Mouse (Mus musculus) stomach, embryonic 14.5 days (tissue): Measurements from ENCODE around the gene Tdrd9. TPM values are rescaled to one million over a fixed set of nuclear protein-coding genes. Genes with fewer than 3 reads are reported as not detected.

Experiments
- microRNA-seq: library from miRNA; unstranded; fragments of <30 nt; microRNA quantifications from one replicate; pipeline ENCODE4, GENCODE M21; 2016
- polyA plus RNA-seq: library from polyadenylated mRNA; unstranded; fragments of >200 nt; fragmentation: Nextera tagmentation; extraction: Ambion mirVana; gene quantifications from 2 replicates; pipeline ENCODE4 v1.2.1, GENCODE M21; 2014

The Tdrd9 gene
- polyA plus RNA-seq, 1 experiment from 2014 or later: 0.22 TPM

Small RNA genes lying within 50 kb of the gene (microRNA-seq; reads per million reads assigned to microRNA genes)
- gene Mir3073a (not detected), gene Mir3073b (not detected)

Other genes with a start within 250 kb of the Tdrd9 start
- 111 and 120 TPM in 2 replicates for gene Klc1, start 212.7 kb upstream of the Tdrd9 start, polyA plus RNA-seq
- gene Xrcc3, start 157.7 kb upstream of the Tdrd9 start, polyA plus RNA-seq: 13.7 and 15.4 TPM in 2 replicates
- gene Zfyve21, start 157.4 kb upstream of the Tdrd9 start, polyA plus RNA-seq: 129 and 135 TPM in 2 replicates
- 20.9 and 23.9 TPM in 2 replicates for gene Ppp1r13b, start 63.4 kb upstream of the Tdrd9 start, polyA plus RNA-seq
- gene Atp5mpl, start 4.6 kb upstream of the Tdrd9 start, polyA plus RNA-seq: 681 and 750 TPM in 2 replicates
- gene Rd3l, start 9.8 kb downstream of the Tdrd9 start, polyA plus RNA-seq: not detected in 2 replicates
- gene Aspg, start 135.1 kb downstream of the Tdrd9 start, polyA plus RNA-seq: 1.7 TPM in 2 replicates
- gene Kif26a, start 174.6 kb downstream of the Tdrd9 start, polyA plus RNA-seq: 2.9 and 3.0 TPM in 2 replicates